Mouse (Mus musculus) liver, embryonic 15.5 days (tissue): ENCODE data around the gene Hist2h3c1. TPM values are rescaled to one million over a fixed set of nuclear protein-coding genes. Genes with fewer than 3 reads are reported as not detected.
"Not testable (repeated sequence)": the region's sequence is repeated elsewhere in the genome, so short reads cannot be mapped to it uniquely, and the experiment has no call there.

ENCODE experiments used
- ATAC-seq: fragments of 200-750 bp; cut with Nextera tagmentation; 2 replicates; pipeline ENCODE4 v1.8.0; 2017; ENCODE audit warnings: moderate number of reproducible peaks, mild to moderate bottlenecking, moderate library complexity; ENCODE audit not compliant: insufficient read depth
- H3K27ac ChIP-seq: fragments of 300-500 bp; sonication (generic); replicated peaks from 2 replicates; pipeline ENCODE4 v1.5.1; 2015; ENCODE audit warnings: mild to moderate bottlenecking, inconsistent platforms
- H3K27me3 ChIP-seq: fragments of 300-500 bp; sonication (generic); 2 replicates; pipeline ENCODE4 v1.6.1; 2015; ENCODE audit warnings: mild to moderate bottlenecking, inconsistent platforms
- H3K36me3 ChIP-seq: fragments of 300-500 bp; sonication (generic); replicated peaks from 2 replicates; pipeline ENCODE4 v1.6.1; 2015; ENCODE audit warnings: moderate library complexity, mild to moderate bottlenecking, inconsistent platforms
- H3K4me1 ChIP-seq: fragments of 300-500 bp; sonication (generic); replicated peaks from 2 replicates; pipeline ENCODE4 v1.6.1; 2015; ENCODE audit warnings: inconsistent platforms
- H3K4me2 ChIP-seq: fragments of 300-500 bp; sonication (generic); 2 replicates; pipeline ENCODE4 v1.6.1; 2015; ENCODE audit warnings: moderate library complexity, mild to moderate bottlenecking, inconsistent platforms
- H3K4me3 ChIP-seq: fragments of 300-500 bp; sonication (generic); replicated peaks from 2 replicates; pipeline ENCODE4 v1.5.1; 2015; ENCODE audit warnings: mild to moderate bottlenecking, inconsistent platforms
- H3K9ac ChIP-seq: fragments of 300-500 bp; sonication (generic); 2 replicates; pipeline ENCODE4 v1.6.1; 2015; ENCODE audit warnings: moderate library complexity, mild to moderate bottlenecking, inconsistent platforms
- H3K9me3 ChIP-seq: fragments of 300-500 bp; sonication (generic); replicated peaks from 2 replicates; pipeline ENCODE4 v1.6.1; 2016; ENCODE audit warnings: inconsistent platforms
- WGBS: fragments of 180-500 bp; shearing (Covaris S2); methylation state at CpG from one replicate; pipeline ENCODE4 v1.1.7; 2015; ENCODE audit warnings: mixed read lengths; ENCODE audit not compliant: insufficient replicate concordance; 5-methylcytosine and 5-hydroxymethylcytosine counted together
- polyA plus RNA-seq: library from polyadenylated mRNA; unstranded; fragments of >200 nt; fragmentation: Nextera tagmentation; extraction: Ambion mirVana; gene quantifications from 2 replicates; pipeline ENCODE4 v1.2.1, GENCODE M21; 2015

Hist2h3c1 gene
- polyA plus RNA-seq: 2.5 and 3.2 TPM in 2 replicates

- peak within 1 kb of the TSS; percentile 96 for H3K27ac ChIP-seq
- peaks cover 64% of the 10 kb centered on the region for H3K4me1 ChIP-seq
- WGBS: 0% methylated on average over 11 of the region's 47 CpGs
- H3K4me2 ChIP-seq: peak within 1 kb of the TSS; percentile 62
- peak within 1 kb of the TSS; percentile 63 for H3K4me3 ChIP-seq
- H3K9me3 ChIP-seq, H3K27me3 ChIP-seq, H3K36me3 ChIP-seq: not testable (repeated sequence)
- peak; percentile 82 for ATAC-seq
- H3K9ac ChIP-seq: peak within 1 kb of the TSS; percentile 69
These were observed at the start of gene Hist2h3c1 for GRCm38 (mm10) chr3:96246427-96246856. Gene Hist2h3c1, plus strand, starts transcription at chr3:96246685.

- Histone ChIP-seq H3K4me1 (peaks cover 31% of the 10 kb centered on the region), H3K36me3 (no peaks in the 10 kb centered on the region), H3K4me2 (peak overlapping the region; percentile 99), H3K4me3 (peak overlapping the region; percentile 73), H3K27me3 (peaks cover 16% of the 10 kb centered on the region), H3K9ac (peak overlapping the region; percentile 73), H3K27ac (peak overlapping the region; percentile 90), H3K9me3 (no peaks in the 10 kb centered on the region)
- WGBS: under 1% methylated on average over 50 of the region's 50 CpGs
- ATAC-seq: peak; percentile 85
These were observed 49.2 kb upstream of the Hist2h3c1 start for GRCm38 (mm10) chr3:96197129-96197749.

- peaks cover 6% of the 10 kb centered on the region for H3K27me3 ChIP-seq
- H3K4me3 ChIP-seq: peak overlapping the region; percentile 73
- H3K4me1 ChIP-seq: peaks cover 31% of the 10 kb centered on the region
- H3K36me3 ChIP-seq: no peaks in the 10 kb centered on the region
- peak overlapping the region; percentile 63 for H3K27ac ChIP-seq
- H3K9me3 ChIP-seq: no peaks in the 10 kb centered on the region
- H3K9ac ChIP-seq: peak overlapping the region; percentile 57
- 4% methylated on average over 6 of the region's 6 CpGs for whole genome bisulfite sequencing
- H3K4me2 ChIP-seq: peak overlapping the region; percentile 99
- peak; percentile 38 for ATAC-seq
These were observed 48.3 kb upstream of the Hist2h3c1 start for GRCm38 (mm10) chr3:96198181-96198580.

- H3K4me1 ChIP-seq: peaks cover 31% of the 10 kb centered on the region
- not testable (repeated sequence) for H3K9ac ChIP-seq, H3K4me3 ChIP-seq, H3K36me3 ChIP-seq, H3K27me3 ChIP-seq, H3K9me3 ChIP-seq, ATAC-seq, H3K27ac ChIP-seq
- peak overlapping the region; percentile 99 for H3K4me2 ChIP-seq
- 16% methylated on average over 8 of the region's 8 CpGs for WGBS
These were observed 47.8 kb upstream of the Hist2h3c1 start for GRCm38 (mm10) chr3:96198601-96199251.

GRCm38 (mm10) chr3:96199731-96200130, 46.8 kb upstream of the Hist2h3c1 start:
- H3K27ac ChIP-seq: no peak overlapping the region
- no peaks in the 10 kb centered on the region for H3K36me3 ChIP-seq
- ATAC-seq: no peak
- peaks cover 31% of the 10 kb centered on the region for H3K4me1 ChIP-seq
- no peak overlapping the region for H3K4me3 ChIP-seq
- 58% methylated on average over 2 of the region's 2 CpGs for WGBS
- H3K4me2 ChIP-seq: no peak overlapping the region
- H3K27me3 ChIP-seq: no peaks in the 10 kb centered on the region
- H3K9ac ChIP-seq: no peak overlapping the region
- no peaks in the 10 kb centered on the region for H3K9me3 ChIP-seq

- H3K4me2 ChIP-seq: no peak overlapping the region
- no peak overlapping the region for H3K27ac ChIP-seq
- H3K9ac ChIP-seq: no peak overlapping the region
- peaks cover 17% of the 10 kb centered on the region for H3K27me3 ChIP-seq
- no peaks in the 10 kb centered on the region for H3K9me3 ChIP-seq
- no peak overlapping the region for H3K4me3 ChIP-seq
- no peak for ATAC-seq
- 0 out of 2 replicates have a peak, but pooled peaks cover 5% of the 10 kb centered on the region for H3K4me1 ChIP-seq
- WGBS: 65% methylated on average over 3 of the region's 3 CpGs
- H3K36me3 ChIP-seq: no peaks in the 10 kb centered on the region
These were observed 38.7 kb upstream of the Hist2h3c1 start for GRCm38 (mm10) chr3:96207819-96208218.

GRCm38 (mm10) chr3:96209242-96209641, 37.2 kb upstream of the Hist2h3c1 start:
- 36% methylated on average over 15 of the region's 15 CpGs for WGBS
- Histone ChIP-seq H3K9me3 (no peaks in the 10 kb centered on the region), H3K9ac (no peak overlapping the region), H3K27me3 (peaks cover 17% of the 10 kb centered on the region), H3K4me3 (no peak overlapping the region), H3K27ac (no peak overlapping the region), H3K4me1 (0 out of 2 replicates have a peak, but pooled peaks cover 5% of the 10 kb centered on the region), H3K4me2 (no peak overlapping the region), H3K36me3 (no peaks in the 10 kb centered on the region)
- ATAC-seq: no peak

- Histone ChIP-seq H3K9ac (peak overlapping the region; percentile 84), H3K4me2 (peak overlapping the region; percentile 88), H3K4me1 (peaks cover 43% of the 10 kb centered on the region), H3K27ac (peak overlapping the region; percentile 100), H3K4me3 (peak overlapping the region; percentile 64), H3K36me3 (no peaks in the 10 kb centered on the region), H3K9me3 (no peaks in the 10 kb centered on the region), H3K27me3 (no peaks in the 10 kb centered on the region; the same call in 1 of the 2 replicates)
- under 1% methylated on average over 12 of the region's 12 CpGs for WGBS
- ATAC-seq: no peak
These were observed 27.3 kb upstream of the Hist2h3c1 start for GRCm38 (mm10) chr3:96219191-96219641.

GRCm38 (mm10) chr3:96219661-96220130, 26.8 kb upstream of the Hist2h3c1 start, which contains the start of the genes Bola1 and Hist2h2ab:
Gene Bola1, minus strand, starts transcription at chr3:96219709.
Gene Hist2h2ab, plus strand, starts transcription at chr3:96219865.
- Histone ChIP-seq H3K9ac (peak within 1 kb of the TSS; percentile 84), H3K4me3 (peak within 1 kb of the TSS; percentile 64), H3K4me1 (peaks cover 45% of the 10 kb centered on the region), H3K4me2 (peak within 1 kb of the TSS; percentile 88), H3K27ac (peak within 1 kb of the TSS; percentile 100), H3K36me3 (no peaks in the 10 kb centered on the region), H3K9me3 (no peaks in the 10 kb centered on the region), H3K27me3 (no peaks in the 10 kb centered on the region; the same call in 1 of the 2 replicates)
- ATAC-seq: peak; percentile 57
- under 1% methylated on average over 37 of the region's 37 CpGs for WGBS

- H3K4me1 ChIP-seq: peaks cover 49% of the 10 kb centered on the region
- under 1% methylated on average over 43 of the region's 47 CpGs for WGBS
- peak; percentile 11; the same call in 1 of the 2 replicates for ATAC-seq
These were observed 26.2 kb upstream of the Hist2h3c1 start for GRCm38 (mm10) chr3:96220131-96220764.

More at GRCm38 (mm10) chr3:96220131-96220764, 26.2 kb upstream of the Hist2h3c1 start:
- H3K36me3 ChIP-seq, H3K27me3 ChIP-seq, H3K9me3 ChIP-seq: not testable (repeated sequence)
- Histone ChIP-seq H3K4me2 (peak overlapping the region; percentile 88), H3K27ac (peak overlapping the region; percentile 100), H3K4me3 (peak overlapping the region; percentile 64), H3K9ac (peak overlapping the region; percentile 84)
